Mouse (Mus musculus): ENCODE measurements around the gene Nasp. TPM values are rescaled to one million over a fixed set of nuclear protein-coding genes. Genes with fewer than 3 reads are reported as not detected.
"Not testable (repeated sequence)": the region's sequence is repeated elsewhere in the genome, so short reads cannot be mapped to it uniquely, and the experiment has no call there.

Gene Nasp
- 354 and 376 TPM in 2 replicates for polyA plus RNA-seq (2016; fragmentation: Nextera tagmentation; extraction: Ambion mirVana)

DNA sequence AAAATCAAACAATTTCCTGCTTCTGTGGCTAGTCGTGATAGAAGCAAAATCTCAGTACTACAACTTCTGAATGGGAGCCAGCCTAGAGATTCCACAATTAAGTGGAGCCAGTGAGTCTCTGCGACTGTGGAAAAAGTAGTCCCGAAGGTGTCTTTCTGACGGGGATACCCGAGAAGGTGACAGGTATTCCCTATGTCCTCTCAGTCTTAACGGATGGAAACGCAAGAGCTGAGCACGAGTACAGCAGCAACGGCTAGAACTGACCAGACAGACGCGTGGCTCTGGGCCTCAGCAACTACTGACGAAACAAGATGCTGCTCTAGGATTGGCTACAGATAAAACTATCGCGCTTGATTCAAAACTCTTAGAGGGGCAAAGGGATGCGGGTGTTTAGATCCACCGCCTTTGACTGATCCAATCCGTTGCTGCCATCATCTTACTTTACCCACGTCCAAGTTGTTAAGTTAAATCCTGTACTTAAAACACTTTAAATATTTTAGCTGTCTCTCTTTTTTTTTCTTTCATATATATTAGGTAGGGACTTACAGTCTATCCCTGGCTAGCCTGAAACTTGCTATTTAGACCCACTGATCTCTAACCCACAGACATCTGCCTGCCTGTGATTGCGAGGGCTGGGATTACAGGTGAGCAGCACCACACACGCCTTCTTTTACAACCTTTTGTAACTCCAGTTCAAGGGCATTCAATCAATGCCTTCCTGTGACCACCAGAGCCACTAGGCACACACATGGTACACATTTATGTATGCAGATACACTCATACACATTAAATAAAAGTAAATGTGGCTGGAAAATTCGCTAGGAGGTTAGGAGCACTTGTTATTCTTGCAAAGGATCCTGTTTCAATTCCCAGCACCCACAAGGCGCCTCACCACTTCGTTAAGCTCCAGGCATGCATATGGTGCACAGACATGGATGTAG, at the start of gene Nasp:
Gene Nasp, minus strand, starts transcription at position 220 of the 941 bp plus-strand sequence.
- peaks cover 40% of the 10 kb centered on the region for H3K36me3 ChIP-seq (replicated peaks)
- WGBS = 8% methylated on average over 23 of the region's 23 CpGs

DNA sequence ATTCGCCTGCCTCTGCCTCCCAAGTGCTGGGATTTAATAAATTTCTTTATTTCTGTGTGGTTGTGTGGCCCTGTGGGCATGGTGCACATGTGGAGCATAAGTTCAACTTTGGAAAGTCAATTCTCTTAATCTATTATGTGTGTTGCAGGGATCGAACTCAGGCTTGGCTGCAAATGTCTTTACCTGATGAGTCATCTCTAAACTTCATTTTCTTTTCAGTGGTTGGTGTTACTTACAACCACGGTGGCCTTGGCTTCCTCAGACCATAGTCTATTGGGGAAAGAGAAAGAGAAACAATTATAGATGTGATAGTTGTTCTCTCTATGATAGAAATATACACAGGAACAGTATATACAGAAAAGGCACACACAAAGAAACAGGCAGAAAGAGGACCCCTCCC, 48.3 kb upstream of the Nasp start:
- H3K9me3 ChIP-seq = no peaks in the 10 kb centered on the region
- no peaks in the 10 kb centered on the region for H3K36me3 ChIP-seq (replicated peaks)
- 88% methylated on average over 3 of the region's 3 CpGs for WGBS
- no peaks in the 10 kb centered on the region for H3K27me3 ChIP-seq (ENCODE audit: poor library complexity, severe bottlenecking)
- no peak overlapping the region for H3K27ac ChIP-seq
- H3K4me1 ChIP-seq = no peaks in the 10 kb centered on the region
- no peak overlapping the region for H3K4me3 ChIP-seq
- DNase-seq (ENCODE audit: extremely low spot score, low spot score) = no peak

More for the DNA sequence above, at the start of gene Nasp:
- peak; percentile 82 for DNase-seq (ENCODE audit: extremely low spot score, low spot score)
- peak within 1 kb of the TSS; percentile 99 for H3K4me3 ChIP-seq
- H3K27me3 ChIP-seq (ENCODE audit: poor library complexity, severe bottlenecking) = no peaks in the 10 kb centered on the region
- H3K27ac ChIP-seq = peak within 1 kb of the TSS; percentile 99
- H3K4me1 ChIP-seq = peaks cover 22% of the 10 kb centered on the region
- no peaks in the 10 kb centered on the region for H3K9me3 ChIP-seq

GRCm38 (mm10) chr4:116674761-116675160, 47.0 kb upstream of the Nasp start:
- not testable (repeated sequence) for H3K27me3 ChIP-seq (ENCODE audit: poor library complexity, severe bottlenecking); H3K9me3 ChIP-seq; DNase-seq (ENCODE audit: extremely low spot score, low spot score); H3K36me3 ChIP-seq (replicated peaks); H3K4me1 ChIP-seq; H3K27ac ChIP-seq; H3K4me3 ChIP-seq
- WGBS = 91% methylated on average over 6 of the region's 6 CpGs

- Histone ChIP-seq H3K4me3 (no peak overlapping the region), H3K4me1 (no peaks in the 10 kb centered on the region), H3K27me3 (ENCODE audit: poor library complexity, severe bottlenecking) (no peaks in the 10 kb centered on the region), H3K36me3 (replicated peaks) (no peaks in the 10 kb centered on the region), H3K27ac (no peak overlapping the region), H3K9me3 (no peaks in the 10 kb centered on the region)
- no peak for DNase-seq (ENCODE audit: extremely low spot score, low spot score)
- 80% methylated on average over 2 of the region's 2 CpGs for WGBS
These were observed 45.0 kb upstream of the Nasp start for GRCm38 (mm10) chr4:116672785-116673184.

DNA sequence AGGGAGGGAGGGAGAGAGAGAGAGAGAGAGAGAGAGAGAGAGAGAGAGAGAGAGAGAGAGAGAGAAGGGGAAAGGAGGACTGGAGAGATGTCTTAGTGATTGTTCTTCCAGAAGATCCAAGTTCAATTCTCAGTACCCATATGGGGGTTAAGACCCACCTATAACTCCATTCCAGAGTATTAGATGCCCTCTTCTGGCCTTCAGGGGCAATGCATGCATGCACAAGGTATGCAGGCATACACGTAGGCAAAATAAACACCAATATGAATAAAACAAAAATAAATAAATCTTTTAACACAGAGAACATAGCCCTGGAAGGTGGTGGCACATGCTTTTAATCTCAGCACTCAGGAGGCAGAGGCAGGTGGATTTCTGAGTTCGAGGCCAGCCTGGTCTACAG, 41.5 kb upstream of the Nasp start:
- Histone ChIP-seq H3K27me3 (ENCODE audit: poor library complexity, severe bottlenecking) (no peaks in the 10 kb centered on the region), H3K4me3 (no peak overlapping the region), H3K9me3 (no peaks in the 10 kb centered on the region), H3K36me3 (replicated peaks) (no peaks in the 10 kb centered on the region), H3K27ac (no peak overlapping the region), H3K4me1 (no peaks in the 10 kb centered on the region)
- no peak for DNase-seq (ENCODE audit: extremely low spot score, low spot score)
- 58% methylated on average over 2 of the region's 2 CpGs for WGBS

GRCm38 (mm10) chr4:116668145-116668544, 40.4 kb upstream of the Nasp start:
- DNase-seq (ENCODE audit: extremely low spot score, low spot score) = no peak
- H3K4me3 ChIP-seq = no peak overlapping the region
- H3K9me3 ChIP-seq = no peaks in the 10 kb centered on the region
- H3K27ac ChIP-seq = no peak overlapping the region
- H3K27me3 ChIP-seq (ENCODE audit: poor library complexity, severe bottlenecking) = no peaks in the 10 kb centered on the region
- H3K4me1 ChIP-seq = no peaks in the 10 kb centered on the region
- no peaks in the 10 kb centered on the region for H3K36me3 ChIP-seq (replicated peaks)
- WGBS = 79% methylated on average over 3 of the region's 3 CpGs

- Histone ChIP-seq H3K36me3 (replicated peaks) (no peaks in the 10 kb centered on the region), H3K27ac (no peak overlapping the region), H3K27me3 (ENCODE audit: poor library complexity, severe bottlenecking) (no peaks in the 10 kb centered on the region), H3K9me3 (no peaks in the 10 kb centered on the region), H3K4me3 (no peak overlapping the region), H3K4me1 (no peaks in the 10 kb centered on the region)
- no peak for DNase-seq (ENCODE audit: extremely low spot score, low spot score)
- WGBS = 82% methylated on average over 4 of the region's 4 CpGs
These were observed 38.9 kb upstream of the Nasp start for GRCm38 (mm10) chr4:116666625-116667024.

DNA sequence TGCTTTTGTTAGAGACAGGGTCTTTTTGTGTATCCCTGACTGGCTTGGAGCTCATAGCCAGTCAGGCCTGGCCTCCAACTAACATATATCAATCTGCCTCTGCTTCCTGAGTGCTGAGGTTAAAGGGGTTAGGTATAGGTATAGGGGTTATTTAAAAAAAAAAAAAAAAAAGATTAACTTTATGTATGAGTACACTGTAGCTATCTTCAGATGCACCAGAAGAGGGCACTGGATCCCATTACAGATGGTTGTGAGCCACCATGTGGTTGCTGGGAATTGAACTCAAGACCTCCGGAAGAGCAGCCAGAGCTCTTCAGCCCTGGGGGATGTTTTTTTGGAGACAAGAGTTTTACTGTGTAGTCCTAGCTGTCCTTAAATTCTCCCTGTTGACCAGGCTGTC, 34.3 kb upstream of the Nasp start:
- DNase-seq (ENCODE audit: extremely low spot score, low spot score) = no peak
- Histone ChIP-seq H3K4me3 (no peak overlapping the region), H3K9me3 (no peaks in the 10 kb centered on the region), H3K27me3 (ENCODE audit: poor library complexity, severe bottlenecking) (no peaks in the 10 kb centered on the region), H3K36me3 (replicated peaks) (no peaks in the 10 kb centered on the region), H3K27ac (no peak overlapping the region), H3K4me1 (no peaks in the 10 kb centered on the region)
- WGBS = 90% methylated on average over 1 of the region's 1 CpGs

DNA sequence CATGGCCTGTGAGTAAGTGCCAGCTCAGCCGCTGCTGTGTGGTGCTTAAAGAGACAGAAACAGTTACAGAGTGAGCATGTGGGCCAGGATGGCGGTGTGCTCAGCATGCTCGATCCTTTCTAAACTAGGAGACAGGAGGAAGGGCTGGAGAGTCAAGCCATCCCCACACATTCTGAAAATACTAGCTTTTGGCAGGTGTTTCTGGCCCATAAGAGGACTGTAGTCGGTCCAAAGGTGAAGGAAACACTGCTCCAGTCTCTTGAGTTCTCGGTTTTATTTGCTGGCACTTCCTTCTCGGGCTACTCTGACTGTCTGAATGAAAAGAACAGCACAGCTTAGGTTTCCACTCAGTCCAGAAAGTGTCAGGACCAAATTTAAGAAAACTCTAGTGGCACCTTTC, 33.1 kb upstream of the Nasp start:
- Histone ChIP-seq H3K36me3 (replicated peaks) (no peaks in the 10 kb centered on the region), H3K4me3 (no peak overlapping the region), H3K4me1 (no peaks in the 10 kb centered on the region; the same call in 1 of the 2 replicates), H3K27ac (no peak overlapping the region), H3K27me3 (ENCODE audit: poor library complexity, severe bottlenecking) (no peaks in the 10 kb centered on the region), H3K9me3 (no peaks in the 10 kb centered on the region)
- DNase-seq (ENCODE audit: extremely low spot score, low spot score) = no peak
- WGBS = 80% methylated on average over 6 of the region's 6 CpGs

DNA sequence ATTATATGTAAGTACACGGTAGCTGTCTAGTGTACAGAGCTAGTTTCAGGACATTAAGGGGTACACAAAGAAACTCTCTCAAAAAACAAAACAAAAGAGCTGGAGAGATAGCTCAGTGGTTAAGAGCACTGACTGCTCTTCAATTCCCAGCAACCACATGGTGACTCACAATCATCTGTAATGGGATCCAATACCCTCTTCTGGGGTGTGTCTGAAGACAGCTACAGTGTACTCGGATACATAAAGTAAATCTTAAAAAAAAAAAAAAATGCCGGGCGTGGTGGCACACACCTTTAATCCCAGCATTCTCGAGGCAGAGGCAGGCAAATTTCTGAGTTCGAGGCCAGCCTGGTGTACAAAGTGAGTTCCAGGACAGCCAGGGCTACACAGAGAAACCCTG, 32.2 kb upstream of the Nasp start:
- WGBS = 92% methylated on average over 6 of the region's 6 CpGs
- not testable (repeated sequence) for H3K27ac ChIP-seq; H3K36me3 ChIP-seq (replicated peaks); H3K4me1 ChIP-seq; H3K27me3 ChIP-seq (ENCODE audit: poor library complexity, severe bottlenecking); DNase-seq (ENCODE audit: extremely low spot score, low spot score); H3K4me3 ChIP-seq; H3K9me3 ChIP-seq

GRCm38 (mm10) chr4:116659474-116659873, 31.7 kb upstream of the Nasp start:
- Histone ChIP-seq H3K36me3 (replicated peaks) (no peaks in the 10 kb centered on the region), H3K9me3 (no peaks in the 10 kb centered on the region), H3K4me1 (no peaks in the 10 kb centered on the region; the same call in 1 of the 2 replicates), H3K4me3 (no peak overlapping the region), H3K27me3 (ENCODE audit: poor library complexity, severe bottlenecking) (no peaks in the 10 kb centered on the region), H3K27ac (no peak overlapping the region)
- no peak for DNase-seq (ENCODE audit: extremely low spot score, low spot score)
- WGBS = 95% methylated on average over 2 of the region's 2 CpGs

GRCm38 (mm10) chr4:116657971-116658370, 30.2 kb upstream of the Nasp start:
- H3K36me3 ChIP-seq (replicated peaks) = no peaks in the 10 kb centered on the region
- no peak for DNase-seq (ENCODE audit: extremely low spot score, low spot score)
- 50% methylated on average over 3 of the region's 3 CpGs for WGBS

DNA sequence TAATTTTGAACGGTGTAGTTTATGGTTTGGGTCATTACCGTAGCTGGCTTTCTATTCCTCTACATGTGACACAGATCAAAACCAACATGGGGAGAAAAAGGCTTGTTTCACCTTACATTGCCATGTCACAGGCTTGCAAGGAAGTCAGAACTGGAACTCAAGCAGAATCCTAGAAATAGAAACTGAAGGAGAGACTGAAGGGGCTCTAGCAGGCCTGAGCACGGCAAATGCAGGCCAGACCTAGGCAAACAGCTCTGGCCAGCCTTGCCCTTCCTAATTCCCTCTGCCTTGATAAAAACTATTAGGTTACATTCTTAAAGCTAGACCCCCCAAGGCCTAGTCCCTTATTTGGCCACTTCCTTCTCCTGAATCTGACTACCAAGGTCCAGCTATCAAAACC, 27.9 kb upstream of the Nasp start:
- Histone ChIP-seq H3K4me3 (no peak overlapping the region), H3K27me3 (ENCODE audit: poor library complexity, severe bottlenecking) (no peaks in the 10 kb centered on the region), H3K36me3 (replicated peaks) (no peaks in the 10 kb centered on the region), H3K9me3 (no peaks in the 10 kb centered on the region), H3K4me1 (peaks cover 5% of the 10 kb centered on the region; the same call in 1 of the 2 replicates), H3K27ac (no peak overlapping the region)
- no peak for DNase-seq (ENCODE audit: extremely low spot score, low spot score)
- WGBS = 76% methylated on average over 3 of the region's 3 CpGs

More at GRCm38 (mm10) chr4:116657971-116658370, 30.2 kb upstream of the Nasp start:
- no peaks in the 10 kb centered on the region for H3K27me3 ChIP-seq (ENCODE audit: poor library complexity, severe bottlenecking)
- no peak overlapping the region for H3K4me3 ChIP-seq
- no peak overlapping the region for H3K27ac ChIP-seq
- no peaks in the 10 kb centered on the region for H3K9me3 ChIP-seq
- no peaks in the 10 kb centered on the region; the same call in 1 of the 2 replicates for H3K4me1 ChIP-seq

Data from forebrain, embryonic 10.5 days (tissue).